Mouse (Mus musculus) liver, embryonic 14.5 days (tissue): Measurements from ENCODE around the gene Acvr1. TPM values are rescaled to one million over a fixed set of nuclear protein-coding genes. Genes with fewer than 3 reads are reported as not detected.

Experiments used
- ATAC-seq: fragments of 200-750 bp; cut with Nextera tagmentation; 2 replicates; pipeline ENCODE4 v1.8.0; 2017; ENCODE audit warnings: moderate number of reproducible peaks, mild to moderate bottlenecking, moderate library complexity; ENCODE audit not compliant: insufficient read depth
- DNase-seq, 3 experiments: peaks; one replicate each; pipeline ENCODE4 v3.0.0-alpha.2; 2012 to 2013; ENCODE audit warnings: low read depth in 3 of 3, low spot score in 3 of 3
- H3K27ac ChIP-seq: fragments of 300-500 bp; sonication (generic); 2 replicates; pipeline ENCODE4 v1.5.1; 2014; ENCODE audit warnings: moderate library complexity, mild to moderate bottlenecking, control low read depth, inconsistent platforms
- H3K27me3 ChIP-seq: fragments of 300-500 bp; sonication (generic); 2 replicates; pipeline ENCODE4 v1.6.1; 2014; ENCODE audit warnings: mild to moderate bottlenecking, low read length, moderate library complexity; ENCODE audit not compliant: control insufficient read depth, insufficient read depth
- H3K36me3 ChIP-seq: fragments of 300-500 bp; sonication (generic); replicated peaks from 2 replicates; pipeline ENCODE4 v1.6.1; 2014; ENCODE audit warnings: low read depth; ENCODE audit not compliant: control insufficient read depth, insufficient read depth
- H3K4me1 ChIP-seq, 2 experiments: fragments of 200-500 bp in 1 of 2; fragments of 300-500 bp in 1 of 2; sonication (generic) in 1 of 2; replicated peaks; 2 replicates each; pipeline ENCODE4 v1.6.1; 2012 to 2014; ENCODE audit warnings: antibody characterized with exemption in 1 of 2, inconsistent platforms in 1 of 2, low read length in 1 of 2; ENCODE audit not compliant: control insufficient read depth in 2 of 2, insufficient read depth in 2 of 2
- H3K4me2 ChIP-seq: fragments of 300-500 bp; sonication (generic); 2 replicates; pipeline ENCODE4 v1.6.1; 2014; ENCODE audit warnings: low read depth, mild to moderate bottlenecking, control low read depth, moderate library complexity
- H3K4me3 ChIP-seq, 2 experiments: fragments of 200-500 bp in 1 of 2; fragments of 300-500 bp in 1 of 2; sonication (generic) in 1 of 2; 2 replicates each; pipeline ENCODE4 v1.5.1; 2012 to 2014; ENCODE audit warnings: low read depth in 2 of 2, low read length in 2 of 2, mild to moderate bottlenecking in 2 of 2, control low read depth in 1 of 2, inconsistent platforms in 1 of 2, moderate library complexity in 1 of 2; ENCODE audit not compliant: insufficient read depth in 1 of 2
- H3K9ac ChIP-seq: fragments of 300-500 bp; sonication (generic); replicated peaks from 2 replicates; pipeline ENCODE4 v1.6.1; 2014; ENCODE audit warnings: mild to moderate bottlenecking, control low read depth, moderate library complexity
- H3K9me3 ChIP-seq: fragments of 300-500 bp; sonication (generic); 2 replicates; pipeline ENCODE4 v1.6.1; 2016; ENCODE audit warnings: low read length, mixed read lengths; ENCODE audit not compliant: control insufficient read depth
- CTCF ChIP-seq: IDR thresholded peaks from 2 replicates; pipeline ENCODE4 v1.5.1; 2016; ENCODE audit warnings: antibody characterized with exemption, low read depth, control low read depth
- EP300 ChIP-seq: IDR thresholded peaks from 2 replicates; pipeline ENCODE4 v1.6.1; 2016; ENCODE audit warnings: antibody characterized with exemption, low read depth
- WGBS: fragments of 180-500 bp; shearing (Covaris S2); extraction: QIAGEN DNeasy Blood & Tissue Kit; methylation state at CpG from one replicate; pipeline ENCODE4 v1.1.7; 2014; ENCODE audit not compliant: insufficient replicate concordance; 5-methylcytosine and 5-hydroxymethylcytosine counted together
- polyA plus RNA-seq, 2 experiments: library from polyadenylated mRNA; depleted of rRNA in 1 of 2; stranded (reverse) in 1 of 2; unstranded in 1 of 2; fragments of >200 nt; fragmentation: Nextera tagmentation in 1 of 2; extraction: Ambion mirVana in 1 of 2; gene quantifications; 2 replicates each; pipeline versions ENCODE4 v1.2.1 to v1.2.3; 2012 to 2014

Gene Acvr1
- polyA plus RNA-seq, 2 experiments, result 2.0 to 3.3 TPM

- H3K4me1 ChIP-seq, result peaks cover 0 to 7% of the 10 kb centered on the region in 2 experiments; a peak in 2 of 4 replicates
- H3K36me3 ChIP-seq, result no peaks in the 10 kb centered on the region
- peak overlapping the region; percentile 1 to 34 for H3K4me3 ChIP-seq
- H3K9ac ChIP-seq, result no peak overlapping the region
- H3K4me2 ChIP-seq, result peak overlapping the region; percentile 61
- ATAC-seq (no peak), DNase-seq (no peak)
- H3K27ac ChIP-seq, result no peak overlapping the region
- H3K9me3 ChIP-seq, result no peaks in the 10 kb centered on the region
- 56% methylated on average over 6 of the region's 6 CpGs for WGBS
- TF ChIP-seq CTCF, result no peak
- TF ChIP-seq EP300, result no peak
- peaks cover 24% of the 10 kb centered on the region for H3K27me3 ChIP-seq
These were observed 1.7 kb downstream of the Acvr1 start for GRCm38 (mm10) chr2:58565267-58565666.

- peak in 1 of 3 experiments; percentile 17 for DNase-seq
- Histone ChIP-seq H3K9ac (no peak overlapping the region; the same call in 1 of the 2 replicates), H3K27me3 (peaks cover 14% of the 10 kb centered on the region), H3K4me1 (peaks cover 0 to 11% of the 10 kb centered on the region in 2 experiments; a peak in 3 of 4 replicates), H3K4me2 (peak overlapping the region; percentile 22), H3K36me3 (no peaks in the 10 kb centered on the region), H3K4me3 (no peak overlapping the region), H3K27ac (no peak overlapping the region), H3K9me3 (no peaks in the 10 kb centered on the region)
- 48% methylated on average over 4 of the region's 4 CpGs for WGBS
- TF ChIP-seq EP300, result no peak
- no peak for TF ChIP-seq CTCF
- ATAC-seq, result peak; percentile 7; the same call in 1 of the 2 replicates
These were observed 4.8 kb downstream of the Acvr1 start for GRCm38 (mm10) chr2:58562137-58562536.

- peak; percentile 63; the same call in 1 of the 2 replicates for ATAC-seq
These were observed 9.7 kb downstream of the Acvr1 start for GRCm38 (mm10) chr2:58557045-58557845.

GRCm38 (mm10) chr2:58552296-58552695 lies 14.7 kb downstream of the Acvr1 start:
- TF ChIP-seq EP300 (no peak), CTCF (no peak)
- Histone ChIP-seq H3K36me3 (no peaks in the 10 kb centered on the region), H3K27ac (no peak overlapping the region), H3K9me3 (no peaks in the 10 kb centered on the region), H3K27me3 (no peaks in the 10 kb centered on the region), H3K4me1 (peaks cover 0 to 13% of the 10 kb centered on the region in 2 experiments; a peak in 2 of 4 replicates), H3K4me2 (peak overlapping the region; percentile 31; the same call in 1 of the 2 replicates), H3K4me3 (no peak overlapping the region), H3K9ac (no peak overlapping the region)
- DNase-seq (no peak), ATAC-seq (no peak)
- WGBS, result 51% methylated on average over 3 of the region's 3 CpGs

More at GRCm38 (mm10) chr2:58557045-58557845, 9.7 kb downstream of the Acvr1 start:
- no peaks in the 10 kb centered on the region for H3K9me3 ChIP-seq
- DNase-seq, result no peak
- peaks cover 0 to 9% of the 10 kb centered on the region in 2 experiments; a peak in 3 of 4 replicates for H3K4me1 ChIP-seq
- 58% methylated on average over 9 of the region's 9 CpGs for WGBS
- TF ChIP-seq CTCF (no peak), EP300 (no peak)
- no peak overlapping the region for H3K9ac ChIP-seq
- H3K4me3 ChIP-seq, result no peak overlapping the region
- no peaks in the 10 kb centered on the region for H3K27me3 ChIP-seq
- H3K4me2 ChIP-seq, result peak overlapping the region; percentile 13; the same call in 1 of the 2 replicates
- no peak overlapping the region for H3K27ac ChIP-seq
- no peaks in the 10 kb centered on the region for H3K36me3 ChIP-seq

GRCm38 (mm10) chr2:58551866-58552265 lies 15.1 kb downstream of the Acvr1 start:
- Histone ChIP-seq H3K4me3 (no peak overlapping the region), H3K4me1 (peaks cover 0 to 13% of the 10 kb centered on the region in 2 experiments; a peak in 2 of 4 replicates), H3K4me2 (peak overlapping the region; percentile 31; the same call in 1 of the 2 replicates), H3K9me3 (no peaks in the 10 kb centered on the region), H3K27ac (no peak overlapping the region), H3K36me3 (no peaks in the 10 kb centered on the region), H3K9ac (no peak overlapping the region), H3K27me3 (no peaks in the 10 kb centered on the region)
- TF ChIP-seq EP300 (no peak), CTCF (no peak)
- WGBS, result 45% methylated on average over 6 of the region's 6 CpGs
- no peak for ATAC-seq
- no peak for DNase-seq
